Mouse (Mus musculus) small intestine, adult 2 months (tissue): ENCODE results near the gene Ttc28.

Source experiments
- CTCF ChIP-seq: fragments of 200-500 bp; IDR thresholded peaks from 2 replicates; pipeline ENCODE4 v1.5.1; 2012; ENCODE audit warnings: low read depth, mild to moderate bottlenecking, control low read depth, inconsistent platforms, low read length, moderate library complexity, mixed read lengths; ENCODE audit not compliant: insufficient replicate concordance, insufficient read length; ENCODE audit errors: extremely low read depth
- POLR2A ChIP-seq: fragments of 200-500 bp; IDR thresholded peaks from 2 replicates; pipeline ENCODE4 v1.6.1; 2012; ENCODE audit warnings: low read depth, mild to moderate bottlenecking, control low read depth, inconsistent platforms, low read length, moderate library complexity

DNA sequence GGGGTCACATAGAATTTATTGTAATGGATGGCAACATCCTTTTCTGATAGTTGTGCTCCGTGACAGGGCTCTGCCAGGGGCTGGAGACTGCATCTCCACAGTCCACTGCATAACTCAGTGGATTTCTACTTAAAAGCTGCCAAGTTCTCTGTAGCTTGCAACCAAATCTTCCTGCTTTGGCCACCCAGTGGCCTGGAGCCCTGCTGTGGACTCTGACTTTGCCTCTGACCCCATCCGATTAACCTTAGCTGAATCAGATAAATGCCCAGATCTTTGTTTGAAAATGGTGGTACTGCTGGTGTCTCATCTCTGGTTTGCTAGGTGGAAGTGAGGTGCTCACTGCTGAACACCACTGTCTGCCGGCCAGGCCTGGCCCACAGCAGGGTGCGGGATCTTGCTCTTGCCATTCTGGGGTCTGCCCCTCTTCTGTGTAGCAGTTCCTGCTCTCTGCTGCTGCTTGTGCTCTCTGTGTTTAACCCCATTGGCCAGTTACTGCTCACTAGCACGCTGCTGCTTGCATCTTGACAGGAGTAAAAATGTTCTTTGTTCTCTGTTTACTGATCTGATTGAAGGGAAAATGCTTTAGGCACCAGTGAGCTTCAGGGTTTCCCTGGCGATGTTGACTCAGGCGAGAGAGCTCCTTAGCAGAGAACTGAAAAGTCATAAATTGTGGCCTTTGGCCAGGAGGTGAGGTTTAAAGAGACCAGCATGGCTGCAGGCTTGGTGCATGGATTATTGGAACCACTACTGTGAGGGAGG, 219.1 kb downstream of the Ttc28 start:
- TF ChIP-seq CTCF, result no peak
- no peak for TF ChIP-seq POLR2A
